Mouse (Mus musculus) cerebellum, adult (tissue): ENCODE measurements around the gene Cpn1.
"Not testable (repeated sequence)": the region's sequence is repeated elsewhere in the genome, so short reads cannot be mapped to it uniquely, and the experiment has no call there.

Experiments used
- ATAC-seq: cut with Nextera tagmentation; 2 replicates; pipeline ENCODE4 v1.9.2; 2017; ENCODE audit warnings: mild to moderate bottlenecking, moderate library complexity, mixed read lengths; ENCODE audit not compliant: insufficient number of reproducible peaks, low FRiP score, low TSS enrichment

The Cpn1 gene

DNA sequence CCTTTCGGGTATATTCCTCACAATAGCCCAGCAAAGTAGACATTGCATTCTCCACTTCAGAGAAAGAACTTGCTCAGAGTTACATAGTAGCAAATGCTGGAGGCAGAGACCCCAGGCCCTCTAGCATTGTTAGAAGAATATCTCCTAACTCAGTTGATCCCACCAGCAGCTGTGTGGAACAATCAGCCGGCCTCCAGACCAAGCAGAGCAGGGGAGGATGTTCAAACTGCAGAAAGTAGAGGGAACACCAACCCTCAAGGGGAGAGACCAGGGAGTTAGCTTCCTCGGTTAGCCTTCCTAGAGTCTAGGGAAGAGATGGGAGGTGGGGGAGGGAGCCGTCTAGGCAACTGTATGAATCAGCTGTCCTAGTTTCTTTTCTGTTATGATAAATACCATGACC is 6.1 kb upstream of the Cpn1 start:
- ATAC-seq: no peak

DNA sequence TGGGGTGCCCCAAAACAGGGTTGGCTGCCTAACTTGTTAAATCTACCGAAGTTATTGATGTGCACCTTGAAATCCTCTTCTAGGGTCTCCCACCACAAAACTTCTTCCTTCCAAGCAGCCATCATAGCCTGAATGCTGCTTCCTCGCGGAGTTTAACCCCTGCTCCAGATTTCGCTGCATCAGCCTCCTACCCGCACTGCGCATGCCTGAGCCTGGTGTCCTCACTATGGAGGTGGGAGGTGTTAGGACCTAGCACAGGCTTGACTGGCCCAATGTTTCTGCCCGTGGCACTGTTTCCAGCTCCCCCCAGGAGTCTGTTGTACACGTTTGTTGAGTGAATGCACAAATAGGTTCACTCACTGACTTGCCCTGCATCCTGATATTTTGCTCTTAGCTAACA is 4.0 kb upstream of the Cpn1 start:
- ATAC-seq: no peak

DNA sequence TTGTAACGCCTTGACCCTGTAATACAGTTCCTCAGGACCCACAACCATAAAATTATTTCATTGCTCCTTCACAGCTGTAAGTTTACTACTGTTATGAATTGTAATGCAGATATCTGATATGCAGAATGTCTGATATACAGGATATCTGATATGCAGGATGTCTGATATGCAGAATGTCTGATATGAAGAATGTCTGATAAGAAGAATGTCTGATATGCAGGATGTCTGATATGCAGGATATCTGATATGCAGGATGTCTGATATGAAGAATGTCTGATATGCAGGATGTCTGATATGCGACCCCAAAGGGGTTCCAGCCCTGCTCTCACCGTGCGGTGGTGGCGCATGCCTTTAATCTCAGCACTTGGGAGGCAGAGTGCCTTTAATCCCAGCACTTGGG is 4.4 kb downstream of the Cpn1 start:
- no peak for ATAC-seq

DNA sequence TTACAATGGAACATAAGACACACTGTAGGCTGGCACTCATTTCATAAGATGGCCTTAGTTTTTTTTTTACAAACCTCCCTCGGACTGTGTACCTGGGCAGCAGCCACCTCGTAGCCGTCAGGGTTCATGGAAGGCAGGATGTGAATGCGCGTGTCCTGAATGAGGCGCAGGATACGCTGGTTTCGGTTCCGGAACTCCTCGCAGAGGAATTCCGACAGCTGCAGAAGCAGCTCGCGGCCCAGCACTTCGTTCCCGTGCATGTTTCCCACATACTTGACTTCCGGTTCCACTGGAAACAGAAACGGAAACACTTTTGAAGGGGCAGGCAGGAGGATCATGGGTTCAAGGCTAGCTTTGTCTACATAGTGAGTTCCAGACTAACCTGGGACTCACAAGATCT is 5.6 kb downstream of the Cpn1 start:
- ATAC-seq: no peak

DNA sequence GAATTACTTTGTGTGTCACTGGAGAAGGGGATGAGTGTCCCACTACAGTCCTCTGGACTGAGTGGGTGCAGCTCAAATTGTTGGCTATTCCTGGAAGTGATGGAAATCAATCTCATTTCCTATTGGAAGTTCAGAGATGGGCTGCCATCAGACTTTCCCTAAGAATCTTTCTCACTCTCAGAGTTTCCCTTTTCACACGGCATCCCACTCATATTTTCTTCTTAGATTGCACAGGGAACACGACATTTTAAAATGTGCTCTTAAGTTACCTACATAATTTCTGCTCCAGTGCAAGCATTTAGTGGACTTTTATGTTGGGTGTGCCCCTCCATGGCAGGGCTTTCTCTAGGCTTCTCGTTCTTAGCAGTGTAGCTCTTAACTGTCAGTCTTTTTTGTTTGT is 8.6 kb downstream of the Cpn1 start:
- no peak for ATAC-seq

DNA sequence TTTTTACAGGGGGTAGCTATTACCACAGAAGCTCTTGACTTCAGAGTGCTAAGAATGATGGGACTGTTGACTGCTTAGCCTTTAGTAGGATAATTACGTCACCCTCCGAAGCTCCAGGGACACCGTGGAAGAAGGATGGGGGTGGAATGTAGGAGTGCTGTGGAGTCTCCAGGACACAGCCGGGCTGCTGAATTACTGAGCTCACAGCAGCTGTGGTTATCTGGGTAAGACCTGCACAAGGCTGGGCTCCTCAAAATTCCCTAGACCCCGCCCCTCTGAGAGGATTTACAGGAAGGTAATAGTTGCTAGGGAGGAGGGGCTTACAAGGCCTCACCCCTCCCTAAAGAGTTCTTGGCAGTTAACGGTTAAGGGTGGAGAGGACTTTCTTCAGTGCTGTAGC is 9.7 kb downstream of the Cpn1 start:
- no peak for ATAC-seq

DNA sequence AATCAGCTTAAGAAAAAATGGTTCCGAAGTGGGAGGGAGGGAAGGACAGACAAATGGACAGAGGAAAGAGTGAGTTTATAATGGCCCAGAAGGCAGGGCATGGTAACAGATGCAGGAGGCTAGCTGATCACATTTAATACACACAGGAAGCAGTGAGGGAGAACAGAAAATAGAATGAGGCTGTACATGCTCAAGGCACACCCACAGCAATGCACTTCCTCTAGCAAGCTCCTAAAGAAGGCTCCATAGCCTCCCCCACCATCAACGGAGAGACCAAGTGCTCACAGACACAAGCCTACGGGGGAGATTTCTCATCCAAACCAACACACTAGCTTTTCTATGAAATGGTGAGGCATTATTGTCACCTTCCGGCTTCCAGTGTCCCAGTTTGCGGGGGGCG is 12.1 kb downstream of the Cpn1 start:
- no peak for ATAC-seq

DNA sequence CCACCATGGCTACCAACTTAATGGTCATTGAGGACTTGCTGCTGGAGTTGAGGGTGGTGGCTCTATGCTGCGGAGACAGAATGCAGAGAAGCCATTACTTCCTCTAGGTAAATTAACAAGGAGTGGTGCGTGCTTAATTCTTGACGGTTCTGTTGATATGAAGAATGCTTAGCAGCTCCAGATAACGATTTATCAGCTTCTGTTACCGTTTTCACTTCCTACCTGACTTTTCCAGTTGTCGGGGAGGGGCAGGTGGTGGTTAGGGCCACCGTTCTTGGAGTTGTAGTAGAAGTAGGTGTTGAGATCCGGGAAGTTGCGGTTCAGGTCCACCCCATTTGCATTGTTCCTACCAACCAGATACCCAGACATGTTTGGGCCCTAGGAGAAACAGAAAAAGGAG is 12.6 kb downstream of the Cpn1 start:
- no peak for ATAC-seq

DNA sequence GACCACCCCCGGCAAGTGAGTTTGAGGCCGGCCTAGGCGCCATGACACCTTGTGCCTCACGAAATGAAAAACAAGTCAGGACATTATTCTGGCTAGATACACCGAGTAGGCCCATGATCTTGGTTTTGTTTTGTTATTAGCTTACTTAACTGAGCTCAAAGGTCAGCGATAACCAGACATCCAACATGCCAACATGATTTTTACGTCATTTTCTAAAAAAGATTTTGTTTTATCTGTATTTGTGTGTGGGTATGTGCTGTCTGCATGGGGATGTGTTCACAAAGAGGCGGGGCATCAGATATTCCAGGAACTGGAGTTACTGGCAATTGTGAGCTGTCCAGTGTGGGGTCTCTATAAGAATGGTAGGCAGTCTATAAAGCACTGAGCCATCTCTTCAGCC is 14.2 kb downstream of the Cpn1 start:
- no peak for ATAC-seq

DNA sequence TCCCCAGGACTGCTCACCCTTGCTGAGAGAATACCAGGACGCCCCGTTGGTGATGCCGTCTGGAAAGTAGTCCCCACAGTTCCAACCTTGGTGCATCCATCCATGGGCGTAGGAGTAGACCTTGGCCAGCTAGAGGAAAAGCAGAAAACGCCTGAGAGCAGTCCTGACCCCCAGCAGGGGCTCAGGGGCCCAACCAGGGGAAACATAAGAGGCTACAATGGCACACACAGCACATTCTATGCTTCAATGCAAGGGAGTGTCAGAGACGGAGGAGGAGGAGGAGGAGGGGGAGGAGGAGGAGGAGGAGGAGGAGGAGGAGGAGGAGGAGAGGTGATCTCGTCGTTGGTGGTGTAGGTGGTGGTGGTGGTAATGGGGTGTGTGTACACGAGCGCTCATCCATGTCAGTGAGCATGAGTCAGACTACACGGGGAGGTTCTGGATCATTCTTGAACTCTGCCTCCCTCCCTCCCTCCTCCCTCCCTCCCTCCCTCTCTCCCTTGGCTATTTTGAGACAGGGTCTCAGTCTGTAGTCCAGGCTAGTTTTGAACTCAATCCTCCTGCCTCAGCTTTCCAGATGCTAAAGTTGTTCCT is 17.8 kb downstream of the Cpn1 start:
- no peak for ATAC-seq

DNA sequence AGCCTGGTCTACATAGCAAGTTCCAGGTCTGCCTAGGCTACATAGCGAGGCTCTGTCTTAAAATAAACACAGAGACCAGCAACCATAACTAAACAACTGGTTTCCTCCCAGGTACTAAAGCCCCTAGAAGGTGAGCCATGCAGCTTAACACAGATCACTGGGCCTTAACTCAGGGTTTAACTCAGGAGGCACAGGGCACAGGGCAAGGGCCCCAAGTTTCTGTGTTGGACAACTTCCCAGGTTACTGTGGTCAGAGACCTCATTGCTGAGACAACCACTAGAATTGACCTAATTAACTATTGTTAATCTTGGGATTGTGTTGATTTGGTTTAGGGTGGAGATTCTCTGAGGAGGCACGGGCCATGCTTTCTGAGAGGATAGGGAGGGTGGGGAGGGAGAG is 19.9 kb downstream of the Cpn1 start:
- ATAC-seq: no peak

DNA sequence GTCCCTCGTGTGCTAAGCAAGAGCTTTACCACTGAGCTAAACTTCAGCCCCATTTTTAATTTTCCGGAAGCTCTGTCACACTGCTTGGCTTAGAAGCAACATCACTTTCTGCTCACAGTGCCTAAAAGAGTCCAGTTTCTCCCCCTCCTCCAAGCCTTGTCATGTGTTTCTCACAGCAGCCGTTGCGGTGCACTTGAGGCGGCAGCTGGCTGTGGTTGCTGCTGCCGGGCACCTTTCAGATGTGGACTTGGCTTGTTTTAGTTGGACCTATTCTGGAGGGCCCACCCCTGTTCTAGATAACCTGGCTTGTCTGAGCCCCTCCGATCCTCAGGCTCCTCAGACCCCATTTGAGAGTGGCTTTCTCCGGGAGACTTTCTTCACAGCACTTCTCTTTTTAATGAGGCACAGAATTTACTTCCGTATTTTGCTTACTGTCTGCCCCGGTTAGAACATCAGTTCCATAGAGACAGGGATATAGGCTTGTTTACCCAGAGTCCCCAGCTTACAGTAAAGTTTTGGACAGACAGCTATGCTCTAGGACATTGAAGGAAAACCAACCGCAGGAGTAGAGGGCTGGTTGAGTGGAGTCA is 20.8 kb downstream of the Cpn1 start:
- ATAC-seq: no peak

DNA sequence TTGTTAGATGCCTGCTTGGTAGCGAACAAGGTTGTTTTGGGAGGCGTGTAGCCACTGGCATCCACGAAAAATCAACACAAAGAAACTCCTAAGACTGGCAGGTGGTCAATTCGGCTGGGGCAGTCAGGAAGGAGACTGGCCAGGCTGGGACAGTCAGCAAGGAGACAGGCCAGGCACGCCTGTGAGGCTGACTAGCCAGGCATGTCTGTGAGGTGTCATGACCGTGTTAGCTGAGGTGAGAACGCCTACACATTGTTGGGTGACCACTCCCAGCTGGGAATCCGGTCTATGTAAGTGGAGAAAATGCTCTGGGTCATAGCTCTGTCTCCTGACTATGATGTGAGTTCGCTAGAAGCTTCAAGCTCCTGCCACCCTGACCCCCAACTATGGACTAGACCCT is 23.6 kb downstream of the Cpn1 start:
- ATAC-seq: no peak

DNA sequence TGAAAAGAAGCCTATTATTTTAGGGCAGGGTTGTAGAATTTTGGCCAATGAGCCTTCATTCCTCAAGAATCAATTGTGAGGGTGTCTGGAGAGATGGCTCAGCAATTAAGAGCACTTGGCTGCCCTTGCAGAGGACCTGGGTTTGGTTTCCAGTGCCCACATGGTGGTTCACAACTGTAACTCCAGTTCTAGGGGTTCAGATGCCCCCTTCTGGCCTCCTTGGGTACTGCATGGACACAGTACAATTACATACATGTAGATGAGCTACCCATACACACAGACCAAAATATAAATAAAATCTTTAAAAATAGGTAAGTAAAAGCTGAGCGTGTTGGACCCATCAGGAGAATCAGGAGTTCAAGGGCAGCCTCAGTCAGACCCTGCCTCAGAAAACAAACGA is 25.2 kb downstream of the Cpn1 start:
- ATAC-seq: no peak

DNA sequence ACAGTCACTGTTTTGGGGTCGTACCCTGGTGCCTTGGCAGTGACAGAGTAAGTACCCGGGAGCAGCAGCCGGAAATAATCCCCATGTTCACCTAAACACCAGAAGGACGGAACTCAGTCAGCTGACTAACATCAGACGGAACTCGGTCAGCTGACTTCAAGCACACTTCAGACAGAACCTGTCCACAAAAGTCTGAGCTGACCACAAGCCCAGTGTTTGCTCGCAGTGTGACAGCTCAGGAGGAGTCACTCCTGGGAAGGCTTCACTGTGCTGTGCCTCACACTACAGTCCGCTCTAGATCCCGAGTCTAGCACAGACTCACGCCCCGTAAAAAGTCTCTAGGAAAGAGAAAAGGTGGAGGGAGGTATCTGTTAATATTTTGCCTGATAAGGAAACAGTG is 26.3 kb downstream of the Cpn1 start:
- no peak for ATAC-seq

DNA sequence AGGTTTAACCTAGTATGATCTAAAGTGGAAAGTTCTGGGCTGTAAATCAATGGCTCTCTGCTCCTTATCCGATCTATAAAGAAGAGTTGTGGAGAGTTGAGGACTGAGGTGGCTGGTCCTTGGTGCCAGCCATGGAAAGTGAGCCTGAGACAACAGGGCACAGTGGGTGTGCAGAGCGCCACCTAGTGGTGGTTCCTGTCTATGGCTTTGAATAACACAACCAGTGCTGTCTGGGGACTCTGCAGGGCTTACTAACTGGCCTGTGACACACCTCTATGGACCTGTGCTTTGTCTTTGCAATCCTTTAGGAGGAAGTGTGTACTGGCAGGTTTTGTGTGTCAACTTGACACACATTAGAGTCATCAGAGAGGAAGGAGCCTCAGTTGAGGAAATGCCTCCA is 27.2 kb downstream of the Cpn1 start:
- 0 out of 2 replicates have a peak, but pooled peaks have one; percentile 26 for ATAC-seq

DNA sequence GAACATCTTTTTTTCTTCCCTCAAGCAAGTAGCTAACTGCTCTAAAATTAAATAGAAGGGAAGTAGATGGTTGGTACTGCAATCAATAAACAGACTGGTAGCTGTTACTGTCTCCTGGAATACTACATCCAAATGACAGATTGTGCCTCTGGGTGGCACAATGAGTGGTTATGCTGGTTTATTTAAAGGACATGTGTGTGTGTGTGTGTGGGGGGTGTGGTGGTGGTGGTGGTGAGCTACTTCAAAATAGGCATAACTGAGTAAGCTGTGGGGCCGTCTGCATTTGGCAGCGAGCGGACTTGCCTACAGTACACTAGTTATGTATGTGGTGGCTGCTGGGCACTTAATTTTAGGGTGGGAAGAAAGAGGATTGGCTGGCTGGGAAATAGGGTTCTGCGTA is 28.5 kb downstream of the Cpn1 start:
- ATAC-seq: no peak

DNA sequence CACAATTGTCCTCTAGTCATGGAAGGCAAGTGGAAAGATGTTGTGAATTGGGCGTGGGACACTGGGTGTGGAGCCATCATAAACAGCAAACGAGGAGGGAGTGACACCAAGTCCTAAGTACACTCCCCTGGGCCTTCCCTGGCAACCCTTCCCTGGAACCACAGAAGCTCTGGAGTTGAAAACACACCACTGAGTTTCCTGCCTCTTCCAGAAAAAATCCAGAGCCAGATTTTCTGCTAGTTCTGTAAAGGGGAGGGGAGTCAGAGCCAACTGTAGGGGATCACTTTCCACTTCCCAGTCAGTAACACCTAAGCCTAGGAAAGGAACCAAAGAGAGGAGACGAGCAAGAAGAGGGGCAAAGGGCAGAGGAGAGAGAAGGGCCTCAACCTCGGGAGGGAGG is 29.0 kb downstream of the Cpn1 start:
- no peak for ATAC-seq

DNA sequence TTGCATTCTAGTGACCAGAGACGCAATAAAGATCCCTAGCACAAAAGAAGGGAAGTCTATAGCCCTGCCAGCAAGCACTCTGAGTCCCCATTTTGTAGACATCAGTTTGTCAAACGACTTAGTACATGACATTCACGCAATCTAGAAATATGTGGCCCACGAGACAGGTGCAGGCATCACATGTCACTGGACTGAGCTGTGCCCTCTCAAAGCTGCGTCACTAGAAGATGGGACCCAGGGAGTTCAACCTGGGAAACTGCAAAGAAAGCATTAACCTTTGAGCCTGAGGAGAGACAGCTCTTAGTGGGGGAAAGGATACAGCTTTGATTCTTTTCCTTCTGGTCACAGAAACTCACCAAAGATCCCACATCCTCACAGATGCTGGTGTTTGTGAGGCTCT is 31.1 kb downstream of the Cpn1 start:
- ATAC-seq: no peak

DNA sequence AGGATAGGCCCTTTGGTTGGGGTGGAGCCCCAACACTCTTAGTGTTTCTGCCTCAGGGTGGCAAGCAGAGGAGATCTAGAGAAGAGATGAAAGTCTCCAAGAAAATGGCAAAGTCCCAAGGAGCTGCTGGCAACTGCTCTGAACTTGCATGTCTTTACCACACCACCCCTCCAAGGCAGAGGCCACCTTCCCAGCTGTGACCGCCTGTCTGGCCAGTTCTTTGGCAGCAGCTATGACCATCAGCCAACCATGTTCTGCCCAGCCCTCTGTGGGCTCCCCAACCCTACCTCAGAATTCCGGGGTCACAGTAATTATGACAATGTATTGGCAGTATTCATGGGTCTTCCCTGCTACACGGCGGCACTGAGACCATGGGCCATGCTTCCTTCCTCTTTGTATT is 31.5 kb downstream of the Cpn1 start:
- no peak for ATAC-seq

DNA sequence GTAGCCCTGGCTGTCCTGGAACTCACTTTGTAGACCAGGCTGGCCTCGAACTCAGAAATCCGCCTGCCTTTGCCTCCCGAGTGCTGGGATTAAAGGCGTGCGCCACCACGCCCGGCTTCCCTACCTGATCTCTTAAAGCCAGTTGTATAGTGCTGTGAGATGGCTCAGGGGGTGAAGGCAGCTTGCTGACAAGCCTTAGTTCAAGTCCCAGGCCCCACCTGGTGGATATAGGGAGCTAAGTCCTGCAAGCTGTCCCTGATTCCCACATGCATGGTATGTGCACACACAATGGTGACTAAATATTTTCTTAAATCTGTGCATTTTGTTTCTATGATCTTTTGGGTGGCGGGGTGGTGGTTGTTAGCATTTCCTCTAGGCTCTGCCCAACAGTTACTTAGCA is 33.4 kb downstream of the Cpn1 start:
- not testable (repeated sequence) for ATAC-seq

DNA sequence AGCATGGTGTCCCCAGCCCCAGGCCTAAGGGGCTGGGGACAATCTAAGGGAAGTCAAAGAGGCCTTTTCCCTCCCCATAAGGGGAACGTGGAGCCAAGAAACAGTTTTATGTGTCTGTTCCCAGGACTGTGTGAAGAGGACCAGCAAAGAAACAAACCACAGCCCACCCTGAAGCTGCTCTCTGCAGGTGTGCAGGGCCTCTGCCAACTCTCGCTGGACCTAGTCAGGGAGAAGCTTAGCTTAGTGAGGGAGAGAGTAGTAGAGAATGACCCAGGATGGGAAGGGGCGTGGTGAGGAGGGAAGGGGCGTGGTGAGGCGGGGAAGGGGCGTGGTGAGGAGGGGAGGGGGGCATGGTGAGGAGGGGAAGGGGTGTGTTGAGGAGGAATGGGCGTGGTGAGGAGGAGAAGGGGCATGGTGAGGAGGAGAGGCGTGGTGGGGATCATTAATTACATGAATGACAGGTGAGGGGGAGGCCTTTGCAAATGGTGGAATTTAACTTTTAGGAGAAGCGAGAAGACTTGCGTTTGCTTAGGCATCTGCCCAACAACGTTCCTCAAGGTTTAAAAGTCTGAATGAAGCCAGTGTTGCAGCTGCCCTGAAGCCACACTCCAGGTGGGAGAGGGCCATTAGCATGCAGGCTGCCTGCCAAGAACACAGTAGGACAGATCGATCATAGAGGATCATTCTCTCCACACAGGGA is 37.1 kb downstream of the Cpn1 start:
- no peak for ATAC-seq
